Mouse (Mus musculus): ENCODE measurements at regions not wholly inside any gene's neighbourhood (a gene's known extent, or its start where the extent isn't known, plus 50 kb on each side); places are given as distances from the start of the nearest gene placed in this dataset.

DNA sequence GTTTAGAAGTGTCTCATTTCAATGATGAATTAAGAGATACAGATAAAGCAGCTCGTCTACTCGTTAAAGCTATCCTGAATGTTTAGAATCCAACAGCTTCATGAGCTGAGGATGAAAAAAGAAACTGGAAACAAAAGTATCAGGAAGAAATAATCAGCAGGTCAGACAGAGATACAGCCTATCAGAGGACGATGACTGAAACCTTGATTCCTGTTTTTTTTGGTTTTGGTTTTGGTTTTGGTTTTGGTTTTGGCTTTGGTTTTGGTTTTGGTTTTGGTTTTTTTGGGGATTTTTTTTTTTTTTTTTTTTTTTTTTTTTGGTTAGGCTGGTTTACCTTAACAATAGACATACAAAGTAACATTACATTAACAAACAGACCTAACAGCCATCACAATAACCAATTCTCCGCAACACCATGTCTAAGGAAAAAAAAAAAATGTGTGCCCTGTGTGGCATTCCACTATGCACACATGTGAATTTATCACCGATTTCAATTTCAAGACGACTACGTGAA, 66.9 kb upstream of the Pdha2 start:
- WGBS, result 79% methylated on average over 7 of the region's 7 CpGs
- no peak overlapping the region for H3K27ac ChIP-seq (ENCODE audit: low read depth, low read length)
- no peak overlapping the region for H3K4me3 ChIP-seq (ENCODE audit: low read length)
- no peaks in the 10 kb centered on the region for H3K9me3 ChIP-seq (ENCODE audit: control insufficient read depth, low read length)
- no peak overlapping the region for H3K4me2 ChIP-seq (replicated peaks; ENCODE audit: low read depth, low read length)
- H3K36me3 ChIP-seq (ENCODE audit: control insufficient read depth, insufficient read depth, low read length), result no peaks in the 10 kb centered on the region
- H3K27me3 ChIP-seq (ENCODE audit: control insufficient read depth, insufficient read depth, low read length), result no peaks in the 10 kb centered on the region
- no peaks in the 10 kb centered on the region for H3K4me1 ChIP-seq (ENCODE audit: control insufficient read depth, insufficient read depth, low read length)
- ATAC-seq (ENCODE audit: low FRiP score, low TSS enrichment), result no peak
- no peak overlapping the region for H3K9ac ChIP-seq (ENCODE audit: low read depth, low read length)

- Histone ChIP-seq H3K4me2 (replicated peaks; ENCODE audit: low read depth, low read length) (no peak overlapping the region), H3K9ac (ENCODE audit: low read depth, low read length) (no peak overlapping the region), H3K9me3 (ENCODE audit: control insufficient read depth, low read length) (no peaks in the 10 kb centered on the region), H3K4me1 (ENCODE audit: control insufficient read depth, insufficient read depth, low read length) (no peaks in the 10 kb centered on the region), H3K27me3 (ENCODE audit: control insufficient read depth, insufficient read depth, low read length) (no peaks in the 10 kb centered on the region), H3K4me3 (ENCODE audit: low read length) (no peak overlapping the region), H3K36me3 (ENCODE audit: control insufficient read depth, insufficient read depth, low read length) (no peaks in the 10 kb centered on the region), H3K27ac (ENCODE audit: low read depth, low read length) (no peak overlapping the region)
- 73% methylated on average over 2 of the region's 2 CpGs for WGBS
- no peak for ATAC-seq (ENCODE audit: low FRiP score, low TSS enrichment)
Observed at GRCm38 (mm10) chr3:141293802-141294201, 81.6 kb upstream of the Pdha2 start.

GRCm38 (mm10) chr3:141296897-141297296, 84.7 kb upstream of the Pdha2 start:
- Histone ChIP-seq H3K9me3 (ENCODE audit: control insufficient read depth, low read length) (no peaks in the 10 kb centered on the region), H3K4me1 (ENCODE audit: control insufficient read depth, insufficient read depth, low read length) (no peaks in the 10 kb centered on the region), H3K4me2 (replicated peaks; ENCODE audit: low read depth, low read length) (no peak overlapping the region), H3K27me3 (ENCODE audit: control insufficient read depth, insufficient read depth, low read length) (no peaks in the 10 kb centered on the region), H3K27ac (ENCODE audit: low read depth, low read length) (no peak overlapping the region), H3K9ac (ENCODE audit: low read depth, low read length) (no peak overlapping the region), H3K36me3 (ENCODE audit: control insufficient read depth, insufficient read depth, low read length) (no peaks in the 10 kb centered on the region), H3K4me3 (ENCODE audit: low read length) (no peak overlapping the region)
- ATAC-seq (ENCODE audit: low FRiP score, low TSS enrichment), result no peak

GRCm38 (mm10) chr3:141299749-141300148, 87.6 kb upstream of the Pdha2 start:
- Histone ChIP-seq H3K36me3 (ENCODE audit: control insufficient read depth, insufficient read depth, low read length) (no peaks in the 10 kb centered on the region), H3K27me3 (ENCODE audit: control insufficient read depth, insufficient read depth, low read length) (no peaks in the 10 kb centered on the region), H3K4me3 (ENCODE audit: low read length) (no peak overlapping the region), H3K9ac (ENCODE audit: low read depth, low read length) (no peak overlapping the region), H3K4me2 (replicated peaks; ENCODE audit: low read depth, low read length) (no peak overlapping the region), H3K27ac (ENCODE audit: low read depth, low read length) (no peak overlapping the region), H3K4me1 (ENCODE audit: control insufficient read depth, insufficient read depth, low read length) (no peaks in the 10 kb centered on the region), H3K9me3 (ENCODE audit: control insufficient read depth, low read length) (no peaks in the 10 kb centered on the region)
- no peak for ATAC-seq (ENCODE audit: low FRiP score, low TSS enrichment)
- WGBS, result 80% methylated on average over 1 of the region's 1 CpGs

DNA sequence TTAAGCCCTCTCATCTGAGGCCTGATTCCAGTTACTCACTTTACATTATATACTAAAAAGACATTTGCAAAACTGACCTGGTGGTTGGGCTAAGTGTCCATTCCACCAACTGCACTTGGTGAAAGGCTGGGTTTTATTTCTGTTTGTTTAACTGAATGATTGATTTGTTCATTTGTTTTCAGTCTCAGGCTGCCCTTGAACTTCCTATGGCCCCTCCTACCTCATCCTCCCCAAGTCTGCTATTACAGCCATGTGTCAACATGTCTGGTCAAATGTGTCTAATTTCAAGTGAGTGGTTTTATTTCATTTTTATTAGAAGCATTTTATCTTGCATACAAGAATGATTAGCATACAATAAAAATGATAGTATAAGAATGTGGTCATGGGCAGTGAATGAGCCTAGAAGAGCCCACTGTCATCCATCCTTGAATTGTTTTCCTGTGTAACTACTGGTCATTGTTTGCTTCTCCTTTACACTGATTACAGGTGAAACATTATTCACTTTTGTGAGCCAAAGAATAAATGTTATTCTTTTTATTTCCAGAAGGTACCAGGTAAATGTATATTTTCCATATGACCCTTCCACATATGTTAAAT, 121.5 kb upstream of the Pdha2 start:
- H3K4me3 ChIP-seq (ENCODE audit: low read length), result no peak overlapping the region
- H3K36me3 ChIP-seq (ENCODE audit: control insufficient read depth, insufficient read depth, low read length), result no peaks in the 10 kb centered on the region
- no peaks in the 10 kb centered on the region for H3K27me3 ChIP-seq (ENCODE audit: control insufficient read depth, insufficient read depth, low read length)
- peak; percentile 93 for ATAC-seq (ENCODE audit: low FRiP score, low TSS enrichment)
- no peaks in the 10 kb centered on the region for H3K4me1 ChIP-seq (ENCODE audit: control insufficient read depth, insufficient read depth, low read length)
- H3K9ac ChIP-seq (ENCODE audit: low read depth, low read length), result no peak overlapping the region
- H3K4me2 ChIP-seq (replicated peaks; ENCODE audit: low read depth, low read length), result no peak overlapping the region
- no peaks in the 10 kb centered on the region for H3K9me3 ChIP-seq (ENCODE audit: control insufficient read depth, low read length)
- no peak overlapping the region for H3K27ac ChIP-seq (ENCODE audit: low read depth, low read length)

DNA sequence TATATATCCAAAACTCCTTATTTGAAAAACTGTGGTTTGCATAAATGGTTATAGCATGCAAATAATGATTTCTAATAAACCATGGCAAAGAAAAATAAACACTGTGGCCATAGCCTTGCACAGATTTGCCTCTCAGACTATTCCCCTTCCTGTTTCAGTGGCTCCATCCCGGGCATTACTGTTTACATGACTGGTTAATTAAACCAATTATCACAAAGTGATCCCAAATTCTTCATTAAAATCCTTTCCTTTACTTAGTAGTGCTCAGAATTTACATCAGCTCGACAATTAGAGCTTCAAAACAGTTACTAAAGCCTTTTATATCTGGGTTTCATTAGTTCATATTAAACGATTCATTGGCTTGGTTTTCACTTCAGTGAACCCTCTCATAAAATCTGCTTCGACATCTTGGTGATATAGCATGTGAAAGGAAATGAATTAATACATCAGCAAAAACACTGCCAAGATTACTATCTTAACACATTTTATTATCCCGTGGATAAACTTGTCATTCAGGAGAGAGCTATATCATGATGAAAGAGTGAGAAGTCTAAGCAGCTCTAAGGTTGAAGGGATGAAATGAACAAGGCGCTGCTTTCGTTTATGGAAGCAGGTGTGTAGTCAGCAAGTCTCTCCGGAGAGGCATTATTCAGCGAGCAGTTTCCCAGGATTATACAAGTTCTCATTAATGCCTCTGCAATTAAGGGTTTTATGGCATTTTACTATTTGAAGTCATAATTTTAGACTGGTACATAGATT, 126.2 kb upstream of the Pdha2 start:
- Histone ChIP-seq H3K4me1 (ENCODE audit: control insufficient read depth, insufficient read depth, low read length) (no peaks in the 10 kb centered on the region), H3K27me3 (ENCODE audit: control insufficient read depth, insufficient read depth, low read length) (no peaks in the 10 kb centered on the region), H3K4me3 (ENCODE audit: low read length) (no peak overlapping the region), H3K36me3 (ENCODE audit: control insufficient read depth, insufficient read depth, low read length) (no peaks in the 10 kb centered on the region), H3K9me3 (ENCODE audit: control insufficient read depth, low read length) (no peaks in the 10 kb centered on the region), H3K27ac (ENCODE audit: low read depth, low read length) (no peak overlapping the region), H3K9ac (ENCODE audit: low read depth, low read length) (no peak overlapping the region), H3K4me2 (replicated peaks; ENCODE audit: low read depth, low read length) (no peak overlapping the region)
- ATAC-seq (ENCODE audit: low FRiP score, low TSS enrichment), result no peak
- WGBS, result 41% methylated on average over 9 of the region's 9 CpGs

- Histone ChIP-seq H3K36me3 (ENCODE audit: control insufficient read depth, insufficient read depth, low read length) (no peaks in the 10 kb centered on the region), H3K4me2 (replicated peaks; ENCODE audit: low read depth, low read length) (no peak overlapping the region), H3K4me3 (ENCODE audit: low read length) (no peak overlapping the region), H3K27me3 (ENCODE audit: control insufficient read depth, insufficient read depth, low read length) (no peaks in the 10 kb centered on the region), H3K9me3 (ENCODE audit: control insufficient read depth, low read length) (no peaks in the 10 kb centered on the region), H3K27ac (ENCODE audit: low read depth, low read length) (no peak overlapping the region), H3K9ac (ENCODE audit: low read depth, low read length) (no peak overlapping the region), H3K4me1 (ENCODE audit: control insufficient read depth, insufficient read depth, low read length) (no peaks in the 10 kb centered on the region)
- no peak for ATAC-seq (ENCODE audit: low FRiP score, low TSS enrichment)
- 86% methylated on average over 1 of the region's 1 CpGs for WGBS
Observed at GRCm38 (mm10) chr3:141353961-141354360, 111.1 kb upstream of the Unc5c start.

DNA sequence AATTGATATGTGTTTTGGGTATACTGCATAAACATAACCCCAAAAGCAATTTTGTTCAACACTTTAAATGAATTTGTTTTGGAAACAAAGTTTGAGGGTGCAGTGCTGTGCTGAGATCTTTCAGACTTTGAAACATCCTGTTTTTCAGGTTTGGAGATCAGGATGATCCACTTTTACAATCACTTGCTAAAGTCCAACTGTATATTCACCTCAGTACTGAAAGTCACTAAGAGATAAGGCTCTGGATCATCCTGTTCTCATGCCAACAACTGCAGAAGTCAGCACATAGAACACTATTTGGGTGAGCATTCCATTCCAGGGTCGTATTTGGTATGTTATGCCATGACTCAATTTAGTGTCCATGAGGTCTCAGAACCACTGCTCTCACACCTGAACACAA, 72.0 kb upstream of the Unc5c start:
- Histone ChIP-seq H3K4me3 (ENCODE audit: low read length) (no peak overlapping the region), H3K9me3 (ENCODE audit: control insufficient read depth, low read length) (no peaks in the 10 kb centered on the region), H3K4me1 (ENCODE audit: control insufficient read depth, insufficient read depth, low read length) (no peaks in the 10 kb centered on the region), H3K27me3 (ENCODE audit: control insufficient read depth, insufficient read depth, low read length) (no peaks in the 10 kb centered on the region), H3K4me2 (replicated peaks; ENCODE audit: low read depth, low read length) (no peak overlapping the region), H3K36me3 (ENCODE audit: control insufficient read depth, insufficient read depth, low read length) (no peaks in the 10 kb centered on the region), H3K9ac (ENCODE audit: low read depth, low read length) (no peak overlapping the region), H3K27ac (ENCODE audit: low read depth, low read length) (no peak overlapping the region)
- ATAC-seq (ENCODE audit: low FRiP score, low TSS enrichment), result no peak
- 86% methylated on average over 1 of the region's 1 CpGs for WGBS

- H3K9ac ChIP-seq (ENCODE audit: low read depth, low read length), result no peak overlapping the region
- H3K4me1 ChIP-seq (ENCODE audit: control insufficient read depth, insufficient read depth, low read length), result no peaks in the 10 kb centered on the region
- H3K27ac ChIP-seq (ENCODE audit: low read depth, low read length), result no peak overlapping the region
- 69% methylated on average over 2 of the region's 2 CpGs for WGBS
- H3K4me2 ChIP-seq (replicated peaks; ENCODE audit: low read depth, low read length), result no peak overlapping the region
- H3K27me3 ChIP-seq (ENCODE audit: control insufficient read depth, insufficient read depth, low read length), result no peaks in the 10 kb centered on the region
- no peaks in the 10 kb centered on the region for H3K9me3 ChIP-seq (ENCODE audit: control insufficient read depth, low read length)
- no peak for ATAC-seq (ENCODE audit: low FRiP score, low TSS enrichment)
- H3K4me3 ChIP-seq (ENCODE audit: low read length), result no peak overlapping the region
- H3K36me3 ChIP-seq (ENCODE audit: control insufficient read depth, insufficient read depth, low read length), result no peaks in the 10 kb centered on the region
Observed at GRCm38 (mm10) chr3:141398214-141398613, 66.8 kb upstream of the Unc5c start.
